Mouse (Mus musculus) erythroblast, embryonic 14.5 days (primary cell): ENCODE results near the gene Hbq1b. TPM values are rescaled to one million over a fixed set of nuclear protein-coding genes. Genes with fewer than 3 reads are reported as not detected.
"Not testable (repeated sequence)": the region's sequence is repeated elsewhere in the genome, so short reads cannot be mapped to it uniquely, and the experiment has no call there.

ENCODE experiments used
- H3K27me3 ChIP-seq: 2 replicates; pipeline ENCODE4 v1.6.1; 2012; ENCODE audit warnings: inconsistent platforms; ENCODE audit not compliant: control insufficient read depth
- H3K36me3 ChIP-seq: 2 replicates; pipeline ENCODE4 v1.6.1; 2012; ENCODE audit warnings: mild to moderate bottlenecking, inconsistent platforms; ENCODE audit not compliant: control insufficient read depth
- H3K4me1 ChIP-seq: 2 replicates; pipeline ENCODE4 v1.6.1; 2012; ENCODE audit warnings: inconsistent platforms; ENCODE audit not compliant: control insufficient read depth
- H3K4me3 ChIP-seq: replicated peaks from 2 replicates; pipeline ENCODE3; 2012; ENCODE audit warnings: moderate library complexity, mild to moderate bottlenecking, inconsistent platforms
- H3K9me3 ChIP-seq: 2 replicates; pipeline ENCODE4 v1.6.1; 2012; ENCODE audit warnings: low read length, inconsistent platforms, mixed read lengths; ENCODE audit not compliant: control insufficient read depth
- GATA1 ChIP-seq: IDR thresholded peaks from 2 replicates; pipeline ENCODE4 v1.6.1; 2012; ENCODE audit warnings: low read length, inconsistent platforms, mixed read lengths
- TAL1 ChIP-seq: IDR thresholded peaks from 3 replicates; pipeline ENCODE4 v1.6.1; 2012; ENCODE audit warnings: low read length, inconsistent platforms, mixed read lengths
- polyA plus RNA-seq: library from polyadenylated mRNA; stranded (reverse); fragments of >175 nt; gene quantifications from 2 replicates; pipeline ENCODE4 v1.2.3, GENCODE M21; 2012

Gene Hbq1b
- 7.5 and 8.6 TPM in 2 replicates for polyA plus RNA-seq

DNA sequence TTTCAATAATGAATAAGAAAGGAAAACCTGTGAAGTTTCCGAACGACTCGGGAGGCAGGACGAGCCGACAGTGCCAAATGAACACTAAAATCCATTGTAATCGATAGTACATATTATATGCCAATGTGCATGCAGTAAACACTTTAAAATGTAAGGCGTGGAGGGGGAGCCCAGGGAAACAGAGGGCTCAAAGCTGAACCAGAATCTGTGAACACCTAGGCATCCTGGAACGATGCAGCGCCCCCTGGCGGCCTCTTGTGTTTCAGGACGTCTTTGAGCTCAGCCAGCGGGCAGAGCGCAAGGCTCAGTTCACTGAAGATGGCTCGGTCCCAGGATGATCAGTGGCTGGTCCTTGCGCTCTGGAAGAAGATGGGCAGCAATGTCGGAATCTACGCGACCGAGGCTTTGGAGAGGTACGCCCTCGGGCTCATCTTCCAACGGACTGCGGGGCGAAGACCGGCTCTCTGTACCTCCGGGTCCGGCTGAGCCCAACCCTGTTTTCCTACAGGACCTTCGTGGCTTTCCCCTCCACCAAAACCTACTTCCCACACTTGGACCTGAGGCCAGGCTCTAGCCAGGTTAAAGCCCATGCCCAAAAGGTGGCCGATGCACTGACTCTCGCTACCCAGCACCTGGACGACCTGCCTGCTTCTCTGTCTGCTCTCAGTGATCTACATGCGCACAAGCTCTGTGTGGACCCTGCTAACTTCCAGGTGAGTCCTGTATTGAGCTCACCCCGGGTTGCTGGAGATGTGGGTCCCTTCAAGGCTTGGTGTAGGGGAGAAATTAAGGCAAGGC, at the start of gene Hbq1b:
TSS of gene Hbq1b (plus strand) at position 271 of the 798 bp plus-strand sequence.
- H3K36me3 ChIP-seq, result peaks cover 64% of the 10 kb centered on the region
- not testable (repeated sequence) for H3K27me3 ChIP-seq, H3K9me3 ChIP-seq
- H3K4me3 ChIP-seq, result peak within 1 kb of the TSS; percentile 70
- H3K4me1 ChIP-seq, result peaks cover 65% of the 10 kb centered on the region

DNA sequence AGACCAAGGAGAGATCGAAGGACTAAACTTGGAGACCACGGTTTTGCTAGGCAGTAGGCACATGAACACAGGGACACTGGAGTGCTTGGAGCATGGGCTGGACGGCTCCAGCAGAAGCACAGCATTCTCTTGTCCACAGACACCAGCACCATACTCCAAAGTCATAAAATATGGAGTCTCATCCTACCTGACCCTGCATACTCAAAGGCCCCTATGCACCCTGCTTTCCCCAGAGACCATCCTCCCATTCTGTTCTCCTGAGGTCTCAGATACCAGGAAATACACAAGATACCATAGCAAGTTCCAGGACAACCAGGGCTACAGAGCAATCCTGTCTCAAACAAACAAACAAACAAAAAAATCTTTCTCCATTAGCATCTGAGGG, 49.4 kb upstream of the Hbq1b start:
- H3K4me3 ChIP-seq, result peak overlapping the region; percentile 28
- no peak for TF ChIP-seq TAL1
- TF ChIP-seq GATA1, result no peak
- peaks cover 77% of the 10 kb centered on the region for H3K4me1 ChIP-seq
- H3K27me3 ChIP-seq, result no peaks in the 10 kb centered on the region
- peaks cover 100% of the 10 kb centered on the region for H3K36me3 ChIP-seq
- no peaks in the 10 kb centered on the region for H3K9me3 ChIP-seq

DNA sequence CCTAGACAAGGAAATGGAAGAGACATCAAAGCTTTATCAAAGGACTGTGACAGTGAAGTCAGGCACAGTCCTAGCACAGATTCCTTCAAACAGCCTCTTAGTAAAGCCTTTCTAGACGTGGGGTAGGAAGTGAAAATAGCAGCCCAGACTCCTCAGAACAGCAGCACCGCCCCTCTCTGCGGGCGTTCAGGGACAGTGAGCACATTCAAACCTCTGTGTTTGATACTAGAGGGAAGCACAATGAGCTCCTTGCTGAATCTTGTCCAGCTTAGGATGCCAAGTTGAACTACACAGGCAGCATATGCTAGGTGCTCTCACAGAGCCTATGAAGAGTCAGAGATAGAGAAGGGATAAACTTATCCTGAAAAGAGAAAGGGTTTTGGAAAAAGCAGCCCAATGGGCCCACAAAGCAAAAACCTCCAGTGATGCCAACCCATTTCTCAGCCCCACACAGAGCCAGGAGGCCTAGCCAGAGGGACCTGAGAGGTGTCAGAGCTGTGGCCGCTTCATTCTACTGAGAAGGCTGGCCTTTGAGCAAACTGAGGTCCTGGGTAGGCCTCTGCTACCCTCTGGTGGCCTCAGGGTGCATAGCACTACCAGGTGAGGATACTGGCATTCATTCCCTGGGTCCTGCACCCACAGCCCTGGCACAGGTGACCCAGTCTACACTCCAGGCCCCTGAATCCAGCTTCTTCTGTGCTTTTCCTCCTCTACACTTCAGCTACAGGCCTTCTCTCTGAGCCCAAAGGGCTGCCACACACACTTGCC, 48.5 kb upstream of the Hbq1b start:
- Histone ChIP-seq H3K4me3 (peak overlapping the region; percentile 15), H3K36me3 (peaks cover 100% of the 10 kb centered on the region), H3K4me1 (peaks cover 85% of the 10 kb centered on the region), H3K27me3 (no peaks in the 10 kb centered on the region), H3K9me3 (no peaks in the 10 kb centered on the region)
- TF ChIP-seq GATA1 (no peak), TAL1 (no peak)

DNA sequence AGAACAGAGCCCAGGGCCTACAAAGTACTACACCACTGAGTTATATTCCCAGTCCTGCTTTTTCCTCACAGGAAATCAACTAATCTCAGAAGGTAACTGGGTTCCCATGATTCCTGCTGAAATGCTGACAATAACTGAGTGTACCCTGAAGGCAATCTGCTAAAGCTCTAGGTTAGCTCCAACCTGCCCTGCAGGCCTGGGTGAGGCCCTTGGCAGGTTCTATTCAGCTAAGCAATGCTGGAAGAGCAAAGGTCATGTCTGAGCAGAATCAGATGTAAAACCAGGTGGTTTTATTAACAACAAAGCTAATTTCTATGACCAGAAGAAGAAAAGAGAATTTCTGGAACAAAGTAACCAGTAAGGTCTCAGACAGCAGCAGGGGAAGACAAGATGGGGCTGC, 45.4 kb upstream of the Hbq1b start:
- Histone ChIP-seq H3K36me3 (peaks cover 98% of the 10 kb centered on the region), H3K4me3 (no peak overlapping the region), H3K4me1 (peaks cover 99% of the 10 kb centered on the region), H3K9me3 (no peaks in the 10 kb centered on the region), H3K27me3 (no peaks in the 10 kb centered on the region)
- no peak for TF ChIP-seq TAL1
- no peak for TF ChIP-seq GATA1

DNA sequence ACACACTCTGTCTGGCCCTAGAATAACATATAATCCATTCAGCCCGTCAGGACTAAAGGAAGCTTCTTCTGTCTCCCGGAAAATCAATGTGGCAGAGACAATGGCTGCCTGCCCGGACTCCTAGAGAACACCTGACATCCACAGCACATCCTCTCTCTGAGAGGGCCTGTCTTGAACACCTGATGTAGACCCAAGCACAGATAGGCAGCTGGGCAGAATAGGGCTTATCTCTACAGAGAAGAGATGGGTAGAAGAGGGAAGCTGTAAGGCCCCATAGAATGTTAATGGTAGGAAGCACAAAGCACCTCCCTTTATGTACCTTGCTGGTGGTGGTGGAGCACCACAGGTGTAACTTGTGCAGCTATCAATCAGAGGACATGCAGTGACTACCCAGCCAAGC, 44.6 kb upstream of the Hbq1b start:
- peaks cover 98% of the 10 kb centered on the region for H3K36me3 ChIP-seq
- peaks cover 99% of the 10 kb centered on the region for H3K4me1 ChIP-seq

DNA sequence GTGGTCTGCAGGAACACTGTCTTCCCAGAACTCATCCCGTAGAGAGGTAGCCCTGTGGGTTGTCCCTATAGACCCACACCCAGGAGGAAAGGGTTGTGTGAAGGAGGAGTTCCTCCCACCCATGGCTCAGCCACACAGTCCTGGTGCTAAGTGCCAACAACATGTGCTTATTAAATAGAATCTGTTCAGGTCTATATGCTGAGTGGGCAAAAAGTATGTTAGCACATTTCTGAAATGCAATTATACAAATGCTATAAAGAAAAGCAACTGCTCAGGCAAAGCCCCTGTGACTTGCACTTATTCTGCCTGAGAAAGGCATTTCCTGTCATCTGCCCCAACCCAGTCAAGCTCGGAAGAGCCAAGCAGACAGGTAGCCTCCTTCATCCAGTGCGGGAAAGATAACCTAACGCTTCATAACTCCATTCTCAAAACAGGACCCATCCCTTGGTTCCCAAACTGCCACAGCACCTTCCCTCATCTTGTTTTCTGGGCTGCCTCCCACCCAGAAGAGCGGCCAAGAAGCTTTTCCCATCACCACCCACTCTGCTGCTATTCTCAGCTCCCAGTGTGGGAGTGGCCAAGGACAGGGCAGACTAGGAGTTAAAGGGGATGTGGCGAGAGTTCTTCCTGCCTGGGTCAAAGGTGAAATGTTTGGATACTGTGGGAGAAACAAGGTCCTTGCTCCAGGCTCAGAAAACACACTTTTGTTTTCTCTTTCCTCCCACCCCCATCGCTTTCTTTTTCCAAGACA, 43.4 kb upstream of the Hbq1b start:
- Histone ChIP-seq H3K4me1 (peaks cover 99% of the 10 kb centered on the region), H3K36me3 (peaks cover 98% of the 10 kb centered on the region), H3K27me3 (no peaks in the 10 kb centered on the region), H3K4me3 (peak overlapping the region; percentile 31), H3K9me3 (no peaks in the 10 kb centered on the region)
- TF ChIP-seq TAL1 (no peak), GATA1 (no peak)

More for the DNA sequence above, 44.6 kb upstream of the Hbq1b start:
- Histone ChIP-seq H3K27me3 (no peaks in the 10 kb centered on the region), H3K9me3 (no peaks in the 10 kb centered on the region), H3K4me3 (peak overlapping the region; percentile 31)
- TF ChIP-seq TAL1 (peak; percentile 51; the same call in 2 of the 3 replicates), GATA1 (peak; percentile 51)

DNA sequence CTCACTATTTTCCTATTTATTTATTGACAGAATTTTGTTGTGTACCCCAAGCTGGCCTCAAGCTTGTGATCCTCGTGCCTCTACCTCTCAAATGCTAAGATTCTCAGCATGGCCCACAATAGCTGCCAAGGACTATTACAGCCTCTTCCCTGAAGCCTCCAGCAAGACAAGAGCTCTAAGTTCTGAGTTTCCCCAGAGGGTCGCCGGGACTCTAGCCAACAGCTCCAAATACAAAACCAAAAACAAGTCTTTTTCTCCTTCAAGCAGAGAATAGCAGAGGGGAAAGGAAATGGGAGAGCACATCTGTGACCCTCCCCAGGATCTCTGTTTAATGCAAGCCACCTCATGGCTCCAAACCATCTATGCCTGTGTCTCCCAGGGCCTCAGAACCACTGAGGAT, 42.7 kb upstream of the Hbq1b start:
- Histone ChIP-seq H3K4me1 (peaks cover 99% of the 10 kb centered on the region), H3K27me3 (no peaks in the 10 kb centered on the region), H3K4me3 (no peak overlapping the region), H3K9me3 (no peaks in the 10 kb centered on the region), H3K36me3 (peaks cover 98% of the 10 kb centered on the region)
- no peak for TF ChIP-seq GATA1
- TF ChIP-seq TAL1, result no peak

DNA sequence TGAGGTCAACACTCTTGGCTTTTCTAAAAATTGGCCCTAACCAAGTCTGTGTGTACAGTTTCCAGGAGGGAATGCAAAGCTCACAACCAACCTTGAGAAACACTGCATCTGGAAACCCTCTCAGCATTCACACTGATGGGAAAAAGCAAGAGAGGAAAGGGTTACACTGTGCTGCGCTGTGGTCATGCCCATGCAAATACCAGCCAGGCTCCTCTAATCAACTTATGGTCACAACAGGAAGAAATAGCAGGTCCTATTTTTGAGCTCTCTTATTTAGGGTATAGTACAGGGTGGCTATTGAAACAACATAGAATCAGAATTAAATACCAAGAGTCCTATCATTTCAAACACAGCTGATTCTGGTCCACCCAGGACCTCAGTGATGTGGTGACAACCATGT, 42.1 kb upstream of the Hbq1b start:
- H3K4me3 ChIP-seq, result peak overlapping the region; percentile 44
- H3K27me3 ChIP-seq, result no peaks in the 10 kb centered on the region
- TF ChIP-seq GATA1, result no peak
- TF ChIP-seq TAL1, result no peak
- peaks cover 99% of the 10 kb centered on the region for H3K4me1 ChIP-seq
- H3K36me3 ChIP-seq, result peaks cover 98% of the 10 kb centered on the region
- H3K9me3 ChIP-seq, result no peaks in the 10 kb centered on the region

DNA sequence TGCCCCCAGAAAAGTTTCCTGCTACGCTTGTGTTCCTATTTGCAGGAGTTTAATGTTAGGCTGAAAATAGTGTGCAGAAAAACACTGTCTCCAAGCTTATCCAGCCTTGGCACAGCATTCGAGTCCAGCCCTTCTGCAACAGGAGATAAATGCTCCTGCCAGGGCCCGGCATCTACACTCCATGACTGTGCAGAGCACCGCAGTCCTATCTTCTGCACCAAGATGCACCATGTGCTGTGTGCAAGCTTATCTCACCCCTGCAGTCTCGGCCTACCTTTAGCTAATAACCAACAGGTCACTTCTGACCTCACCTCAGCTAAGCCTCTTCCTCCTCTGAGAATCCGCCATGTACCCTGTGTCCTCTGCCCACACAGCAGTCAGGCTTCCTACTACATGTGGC, 41.2 kb upstream of the Hbq1b start:
- peaks cover 98% of the 10 kb centered on the region for H3K36me3 ChIP-seq
- peaks cover 99% of the 10 kb centered on the region for H3K4me1 ChIP-seq
- H3K27me3 ChIP-seq, result no peaks in the 10 kb centered on the region
- peak overlapping the region; percentile 44 for H3K4me3 ChIP-seq
- peak; percentile 100 for TF ChIP-seq GATA1
- TF ChIP-seq TAL1, result peak; percentile 100
- H3K9me3 ChIP-seq, result no peaks in the 10 kb centered on the region
